In genomic region chr15:10714409-10715138, GRCm38 (mm10) we compare ENCODE assay signal across 8 mouse cellular contexts. TPM values are rescaled to one million over a fixed set of nuclear protein-coding genes. Genes with fewer than 3 reads are reported as not detected.
DNase-seq lines count a peak whose midpoint lies in the region; ATAC-seq and TF ChIP-seq lines count a peak whose summit lies in the region.

TSS of gene Rai14 (minus strand) at chr15:10714624.

- H3K9me3 ChIP-seq in ES-Bruce4 (replicated peaks; ENCODE audit: control insufficient read depth, insufficient read depth, low read length, poor library complexity, severe bottlenecking): no peaks in the 10 kb centered on the region; the same call in 1 of the 2 replicates
- 0 out of 2 replicates have a peak, but pooled peaks cover 2% of the 10 kb centered on the region for H3K9me3 ChIP-seq in forebrain, embryonic 14.5 days (replicated peaks; ENCODE audit: control insufficient read depth, low read length)
- no peaks in the 10 kb centered on the region for H3K9me3 ChIP-seq in lung, embryonic 14.5 days (ENCODE audit: low read depth, low read length)

- peak; percentile 46 for ATAC-seq in cerebellum, adult (ENCODE audit: insufficient number of reproducible peaks, low FRiP score, low TSS enrichment)
- peak; percentile 77 for ATAC-seq in forebrain, embryonic 14.5 days
- ATAC-seq in lung, embryonic 14.5 days (ENCODE audit: insufficient read depth): peak; percentile 88

- H3K27ac ChIP-seq in ES-Bruce4 (ENCODE audit: insufficient read depth, low read length): peak within 1 kb of the TSS; percentile 88
- H3K27ac ChIP-seq in forebrain, embryonic 14.5 days (ENCODE audit: low read depth, low read length): peak within 1 kb of the TSS; percentile 74
- peak within 1 kb of the TSS; percentile 91 for H3K27ac ChIP-seq in lung, embryonic 14.5 days (ENCODE audit: low read depth)

- no peak for TF ChIP-seq CTCF in ES-Bruce4 (IDR thresholded peaks at IDR 0.05; ENCODE audit: low read depth, low read length)
- no peak for TF ChIP-seq CTCF in lung, embryonic 14.5 days (IDR thresholded peaks at IDR 0.05; ENCODE audit: low read depth)

- H3K27me3 ChIP-seq in ES-Bruce4 (ENCODE audit: control insufficient read depth, insufficient read depth, low read length, poor library complexity, severe bottlenecking): no peaks in the 10 kb centered on the region
- no peaks in the 10 kb centered on the region for H3K27me3 ChIP-seq in forebrain, embryonic 14.5 days (replicated peaks; ENCODE audit: control insufficient read depth, insufficient read depth, low read length)
- no peaks in the 10 kb centered on the region for H3K27me3 ChIP-seq in lung, embryonic 14.5 days (ENCODE audit: insufficient read depth, low read length)

- no peaks in the 10 kb centered on the region; the same call in 1 of the 2 replicates for H3K36me3 ChIP-seq in ES-Bruce4 (ENCODE audit: control insufficient read depth, insufficient read depth, low read length, poor library complexity, severe bottlenecking)
- no peaks in the 10 kb centered on the region for H3K36me3 ChIP-seq in forebrain, embryonic 14.5 days (ENCODE audit: control insufficient read depth, insufficient read depth, low read length)
- no peaks in the 10 kb centered on the region for H3K36me3 ChIP-seq in lung, embryonic 14.5 days (ENCODE audit: insufficient read depth)

- peak within 1 kb of the TSS; percentile 80 for H3K4me3 ChIP-seq in ES-Bruce4 (ENCODE audit: low read depth, low read length)
- H3K4me3 ChIP-seq in forebrain, embryonic 14.5 days (ENCODE audit: low read depth, low read length): peak within 1 kb of the TSS; percentile 80
- peak within 1 kb of the TSS; percentile 84 for H3K4me3 ChIP-seq in lung, embryonic 14.5 days (ENCODE audit: low read depth, low read length)

- TF ChIP-seq POLR2A in ES-Bruce4 (IDR thresholded peaks at IDR 0.05; ENCODE audit: insufficient read depth, low read length): no peak

- H3K4me1 ChIP-seq in ES-Bruce4 (ENCODE audit: control insufficient read depth, insufficient read depth, low read length): peaks cover 2% of the 10 kb centered on the region
- peaks cover 15% of the 10 kb centered on the region for H3K4me1 ChIP-seq in forebrain, embryonic 14.5 days (ENCODE audit: control insufficient read depth, insufficient read depth, low read length)
- H3K4me1 ChIP-seq in lung, embryonic 14.5 days (ENCODE audit: insufficient read depth): peaks cover 11% of the 10 kb centered on the region

- DNase-seq in forebrain, embryonic 14.5 days (ENCODE audit: low spot score): peak; percentile 57
- peak; percentile 75 to 77 for DNase-seq in heart, postnatal 10 days
- DNase-seq in kidney, postnatal 36 days: peak; percentile 94 to 95
- peak; percentile 86 for DNase-seq in lung, embryonic 14.5 days
- DNase-seq in ovary, adult 18-20 months (ENCODE audit: low spot score): peak; percentile 80
- peak; percentile 37 for DNase-seq in urinary bladder, postnatal 10 days (ENCODE audit: low spot score)

- H3K9ac ChIP-seq in ES-Bruce4 (ENCODE audit: low read depth, poor library complexity, severe bottlenecking): peak within 1 kb of the TSS; percentile 94
- peak within 1 kb of the TSS; percentile 89 for H3K9ac ChIP-seq in forebrain, embryonic 14.5 days (ENCODE audit: low read length)
- peak within 1 kb of the TSS; percentile 86 for H3K9ac ChIP-seq in lung, embryonic 14.5 days

- H3K4me2 ChIP-seq in forebrain, embryonic 14.5 days (ENCODE audit: low read length): peak within 1 kb of the TSS; percentile 97
- H3K4me2 ChIP-seq in lung, embryonic 14.5 days: peak within 1 kb of the TSS; percentile 91

- TF ChIP-seq EP300 in ES-Bruce4 (IDR thresholded peaks at IDR 0.05; ENCODE audit: insufficient read depth, low read depth, low read length): no peak

- intact Hi-C loops in heart, postnatal 10 days (cut with DNase I): loop anchor here (1.0 to 5.0 kb wide), 4 partner anchors 104 to 212 kb away; no protein-coding TSS in a partner anchor

- under 1% methylated on average over 51 of the region's 68 CpGs for WGBS in forebrain, embryonic 14.5 days
- WGBS in lung, embryonic 14.5 days: under 1% methylated on average over 64 of the region's 68 CpGs

RNA-seq across cellular contexts. Expression of gene Rai14, which starts in this region (rescaled TPM):
- 80.9 and 85.7 TPM in 2 replicates for polyA plus RNA-seq in ES-Bruce4 (2011; ENCODE audit: insufficient read depth, insufficient read length, low read depth, missing spikeins)
- polyA plus RNA-seq in forebrain, embryonic 14.5 days (2014; fragmentation: Nextera tagmentation; extraction: Ambion mirVana): 28.6 and 28.7 TPM in 2 replicates
- 10 to 100 TPM in 1 of 2 experiments, 1 to 10 TPM in 1; 9.7 to 11.0 TPM for total RNA-seq in heart, postnatal 10 days (2021)
- polyA plus RNA-seq in lung, embryonic 14.5 days (2014; fragmentation: Nextera tagmentation; extraction: Ambion mirVana): 73.1 and 74.7 TPM in 2 replicates

Comparison
In these comparisons a context has a peak if more than half of its experiments do, and no peak if none do; other contexts are left out.
1. Peak in every context shown above with its lines: DNase-seq, ATAC-seq, H3K4me3 ChIP-seq and H3K27ac ChIP-seq.
2. DNase-seq: peak in every context shown above with its lines; median percentile 94 in kidney, postnatal 36 days; 86 in lung, embryonic 14.5 days; 80 in ovary, adult 18-20 months; 76 in heart, postnatal 10 days; 57 in forebrain, embryonic 14.5 days; 37 in urinary bladder, postnatal 10 days.